Mouse (Mus musculus): Measurements from ENCODE around the gene Wfdc13. TPM values are rescaled to one million over a fixed set of nuclear protein-coding genes. Genes with fewer than 3 reads are reported as not detected.

Wfdc13 gene
- total and polyA plus RNA-seq, 3 experiments: 0.11 TPM; not detected in 2

DNA sequence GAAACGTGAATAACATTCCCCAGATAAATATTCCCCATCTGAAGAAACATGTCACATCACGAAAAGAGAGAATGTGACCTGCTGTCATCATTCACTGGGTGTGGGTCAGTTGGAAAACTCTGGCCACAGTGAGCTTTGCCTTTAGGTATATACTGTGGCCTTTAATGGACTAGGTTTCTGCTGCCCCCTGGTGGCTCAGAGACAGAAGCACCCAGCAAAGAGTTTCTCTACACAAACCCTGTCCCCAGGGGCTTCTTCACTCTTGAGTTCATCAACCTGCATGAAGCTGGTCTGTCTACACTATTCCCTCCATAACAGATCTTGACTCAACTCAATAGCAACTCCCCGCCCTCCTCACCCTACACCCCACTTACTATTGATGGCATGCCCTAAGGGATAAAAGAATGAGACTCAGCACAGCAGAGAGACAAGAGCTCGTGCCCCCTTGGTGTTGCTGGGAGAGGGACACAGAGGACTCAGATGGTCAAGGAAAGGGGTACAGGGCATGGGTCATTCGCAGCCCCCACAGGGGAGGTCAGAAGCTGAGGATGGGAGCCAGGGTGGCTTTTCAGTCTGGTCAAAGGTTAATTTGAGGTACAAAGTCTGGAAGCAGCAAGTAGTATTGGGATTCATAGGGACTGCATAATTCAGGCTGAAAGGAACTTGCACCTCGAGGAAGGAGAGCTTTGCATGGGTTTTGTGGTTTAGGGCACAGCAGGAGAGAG, 41.1 kb downstream of the Wfdc13 start:
- peaks cover 3% of the 10 kb centered on the region for H3K27me3 ChIP-seq (ENCODE audit: insufficient read depth, low read length)
- no peaks in the 10 kb centered on the region for H3K9me3 ChIP-seq (replicated peaks)
- no peaks in the 10 kb centered on the region for H3K4me1 ChIP-seq (ENCODE audit: insufficient read depth, low read depth, low read length)
- 0 out of 2 replicates have a peak, but pooled peaks have one; percentile 34 for ATAC-seq (ENCODE audit: extremely low read depth, insufficient number of reproducible peaks, low FRiP score, poor library complexity, severe bottlenecking)
- TF ChIP-seq TAL1 (conservative IDR thresholded peaks at IDR 0.05; ENCODE audit: low read depth, low read length): no peak
- no peak for TF ChIP-seq GATA1 (IDR thresholded peaks at IDR 0.05; ENCODE audit: borderline replicate concordance, low read length)
- no peak for TF ChIP-seq GATA2 (IDR thresholded peaks at IDR 0.05; ENCODE audit: borderline replicate concordance, low read depth, low read length)
- TF ChIP-seq CTCF (IDR thresholded peaks at IDR 0.05; ENCODE audit: low read depth, low read length): no peak
- no peak for TF ChIP-seq POLR2AphosphoS5 (IDR thresholded peaks at IDR 0.05; ENCODE audit: insufficient replicate concordance, low read depth, low read length)
- H3K4me3 ChIP-seq (ENCODE audit: low read depth, low read length): no peak overlapping the region
- DNase-seq (ENCODE audit: low spot score): peak; percentile 40
- no peaks in the 10 kb centered on the region for H3K36me3 ChIP-seq (replicated peaks)

DNA sequence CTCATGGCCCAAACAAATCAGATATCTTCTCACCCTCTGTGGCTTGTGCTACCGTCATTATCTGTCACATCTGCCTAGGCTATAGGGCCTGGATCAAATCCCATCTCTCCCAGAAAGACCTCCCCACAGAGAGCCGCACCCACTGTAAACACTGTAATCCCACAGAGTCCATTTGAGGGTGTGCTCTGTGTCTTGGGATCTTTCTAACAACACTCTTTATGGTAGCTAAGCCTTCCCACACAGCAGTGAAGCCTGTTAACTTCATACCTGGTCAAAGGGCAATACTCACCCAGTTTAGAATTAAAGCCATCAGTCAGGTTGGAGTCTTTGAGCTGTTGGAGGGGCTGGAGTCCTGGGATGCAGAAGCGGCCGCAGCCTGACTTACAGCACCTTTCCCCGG, 46.8 kb downstream of the Wfdc13 start:
- Histone ChIP-seq H3K4me3 (ENCODE audit: low read depth, low read length) (no peak overlapping the region), H3K9me3 (replicated peaks) (no peaks in the 10 kb centered on the region), H3K36me3 (replicated peaks) (no peaks in the 10 kb centered on the region), H3K27me3 (ENCODE audit: insufficient read depth, low read length) (peaks cover 16% of the 10 kb centered on the region), H3K4me1 (ENCODE audit: insufficient read depth, low read depth, low read length) (no peaks in the 10 kb centered on the region)
- no peak for TF ChIP-seq TAL1 (conservative IDR thresholded peaks at IDR 0.05; ENCODE audit: low read depth, low read length)
- TF ChIP-seq POLR2AphosphoS5 (IDR thresholded peaks at IDR 0.05; ENCODE audit: insufficient replicate concordance, low read depth, low read length): no peak
- no peak for TF ChIP-seq GATA2 (IDR thresholded peaks at IDR 0.05; ENCODE audit: borderline replicate concordance, low read depth, low read length)
- no peak for TF ChIP-seq GATA1 (IDR thresholded peaks at IDR 0.05; ENCODE audit: borderline replicate concordance, low read length)
- no peak for TF ChIP-seq CTCF (IDR thresholded peaks at IDR 0.05; ENCODE audit: low read depth, low read length)
- DNase-seq (ENCODE audit: low spot score) (no peak), ATAC-seq (ENCODE audit: extremely low read depth, insufficient number of reproducible peaks, low FRiP score, poor library complexity, severe bottlenecking) (no peak)

DNA sequence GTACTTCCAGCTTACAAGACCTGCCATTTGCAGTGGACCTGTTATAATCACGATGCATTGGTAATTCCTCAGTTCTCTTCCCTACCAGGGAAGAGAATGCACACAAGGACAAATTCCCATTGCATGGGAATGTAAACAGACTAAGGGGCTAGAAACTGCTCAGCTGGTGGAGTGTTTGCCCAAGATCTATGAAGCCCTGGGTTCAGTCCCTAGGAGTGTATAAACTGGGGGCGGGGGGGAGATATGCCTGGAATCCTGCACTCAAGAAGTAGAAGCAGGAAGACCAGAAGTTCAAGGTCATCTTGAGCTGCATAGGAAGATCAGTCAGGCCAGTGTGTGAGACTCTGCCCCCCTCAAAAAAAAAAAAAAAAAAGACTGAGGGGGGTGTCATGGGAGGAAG, 48.4 kb downstream of the Wfdc13 start:
- Histone ChIP-seq H3K9me3 (replicated peaks) (no peaks in the 10 kb centered on the region), H3K36me3 (replicated peaks) (no peaks in the 10 kb centered on the region), H3K4me3 (ENCODE audit: low read depth, low read length) (no peak overlapping the region), H3K27me3 (ENCODE audit: insufficient read depth, low read length) (peaks cover 16% of the 10 kb centered on the region), H3K4me1 (ENCODE audit: insufficient read depth, low read depth, low read length) (no peaks in the 10 kb centered on the region)
- TF ChIP-seq GATA2 (IDR thresholded peaks at IDR 0.05; ENCODE audit: borderline replicate concordance, low read depth, low read length) (no peak), POLR2AphosphoS5 (IDR thresholded peaks at IDR 0.05; ENCODE audit: insufficient replicate concordance, low read depth, low read length) (no peak), CTCF (IDR thresholded peaks at IDR 0.05; ENCODE audit: low read depth, low read length) (no peak), GATA1 (IDR thresholded peaks at IDR 0.05; ENCODE audit: borderline replicate concordance, low read length) (no peak), TAL1 (conservative IDR thresholded peaks at IDR 0.05; ENCODE audit: low read depth, low read length) (no peak)
- ATAC-seq (ENCODE audit: extremely low read depth, insufficient number of reproducible peaks, low FRiP score, poor library complexity, severe bottlenecking) (no peak), DNase-seq (ENCODE audit: low spot score) (no peak)

DNA sequence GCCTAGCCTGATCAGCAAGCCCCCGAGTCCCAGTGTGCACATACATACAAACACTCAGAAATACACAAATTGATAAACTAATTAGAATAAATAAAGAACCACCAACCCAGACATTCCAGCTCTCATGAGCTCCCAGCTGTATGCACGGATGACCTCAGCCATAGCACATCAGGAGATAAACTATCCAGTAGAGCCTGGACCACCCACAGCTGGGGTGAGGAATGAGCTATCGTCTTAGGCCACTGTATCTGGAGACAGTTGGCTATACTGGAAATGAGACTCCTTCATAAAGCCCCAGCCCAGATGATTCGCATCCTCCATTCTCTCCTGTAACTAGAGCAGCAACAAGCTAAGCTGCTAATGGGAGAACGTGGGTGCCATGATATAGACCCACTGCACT, 49.9 kb downstream of the Wfdc13 start:
- Histone ChIP-seq H3K27me3 (ENCODE audit: insufficient read depth, low read length) (peaks cover 17% of the 10 kb centered on the region), H3K9me3 (replicated peaks) (no peaks in the 10 kb centered on the region), H3K4me1 (ENCODE audit: insufficient read depth, low read depth, low read length) (no peaks in the 10 kb centered on the region), H3K4me3 (ENCODE audit: low read depth, low read length) (no peak overlapping the region), H3K36me3 (replicated peaks) (no peaks in the 10 kb centered on the region)
- ATAC-seq (ENCODE audit: extremely low read depth, insufficient number of reproducible peaks, low FRiP score, poor library complexity, severe bottlenecking): no peak
- no peak for TF ChIP-seq CTCF (IDR thresholded peaks at IDR 0.05; ENCODE audit: low read depth, low read length)
- TF ChIP-seq GATA1 (IDR thresholded peaks at IDR 0.05; ENCODE audit: borderline replicate concordance, low read length): no peak
- no peak for TF ChIP-seq GATA2 (IDR thresholded peaks at IDR 0.05; ENCODE audit: borderline replicate concordance, low read depth, low read length)
- no peak for TF ChIP-seq POLR2AphosphoS5 (IDR thresholded peaks at IDR 0.05; ENCODE audit: insufficient replicate concordance, low read depth, low read length)
- TF ChIP-seq TAL1 (conservative IDR thresholded peaks at IDR 0.05; ENCODE audit: low read depth, low read length): no peak
- DNase-seq (ENCODE audit: low spot score): no peak

DNA sequence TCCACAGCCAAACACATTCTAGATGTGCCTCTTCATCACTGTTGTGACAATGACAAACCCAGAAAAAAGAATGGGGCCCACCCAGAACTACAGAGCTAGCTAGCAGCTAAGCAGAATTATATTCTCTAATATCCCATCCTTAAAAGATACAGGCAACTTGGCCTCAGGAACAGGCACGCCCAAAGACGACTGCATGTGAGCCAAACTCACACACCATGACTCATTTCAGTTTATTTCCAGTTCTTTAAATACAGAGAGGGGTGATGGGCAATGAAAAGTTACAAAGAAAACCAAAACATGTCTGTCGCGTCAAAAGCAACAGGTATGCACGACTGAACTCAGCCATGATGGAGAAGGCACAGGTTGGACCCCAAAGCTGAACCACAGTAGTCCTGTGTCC, 50.5 kb downstream of the Wfdc13 start:
- Histone ChIP-seq H3K4me3 (ENCODE audit: low read depth, low read length) (no peak overlapping the region), H3K4me1 (ENCODE audit: insufficient read depth, low read depth, low read length) (no peaks in the 10 kb centered on the region), H3K36me3 (replicated peaks) (no peaks in the 10 kb centered on the region), H3K9me3 (replicated peaks) (no peaks in the 10 kb centered on the region), H3K27me3 (ENCODE audit: insufficient read depth, low read length) (peaks cover 21% of the 10 kb centered on the region)
- DNase-seq (ENCODE audit: low spot score) (no peak), ATAC-seq (ENCODE audit: extremely low read depth, insufficient number of reproducible peaks, low FRiP score, poor library complexity, severe bottlenecking) (no peak)
- TF ChIP-seq TAL1 (conservative IDR thresholded peaks at IDR 0.05; ENCODE audit: low read depth, low read length) (no peak), POLR2AphosphoS5 (IDR thresholded peaks at IDR 0.05; ENCODE audit: insufficient replicate concordance, low read depth, low read length) (no peak), CTCF (IDR thresholded peaks at IDR 0.05; ENCODE audit: low read depth, low read length) (no peak), GATA1 (IDR thresholded peaks at IDR 0.05; ENCODE audit: borderline replicate concordance, low read length) (no peak), GATA2 (IDR thresholded peaks at IDR 0.05; ENCODE audit: borderline replicate concordance, low read depth, low read length) (no peak)

Other genes starting within 250 kb of the Wfdc13 start
Only the 20 nearest of the 32 such genes appear.
- not detected in 2 replicates for gene Wfdc2, start 122.7 kb upstream of the Wfdc13 start, total RNA-seq (2014; fragmentation: Nextera tagmentation)
- gene Wfdc2, start 122.7 kb upstream of the Wfdc13 start, total RNA-seq (2017): not detected in 2 replicates
- not detected in 2 replicates for gene Wfdc2, start 122.7 kb upstream of the Wfdc13 start, polyA plus RNA-seq (2012)
- gene Spint3, start 111.6 kb upstream of the Wfdc13 start, total RNA-seq (2014; fragmentation: Nextera tagmentation): not detected in 2 replicates
- gene Spint3, start 111.6 kb upstream of the Wfdc13 start, total RNA-seq (2017): not detected in 2 replicates
- not detected in 2 replicates for gene Spint3, start 111.6 kb upstream of the Wfdc13 start, polyA plus RNA-seq (2012)
- gene Wfdc6a, start 99.7 kb upstream of the Wfdc13 start, total RNA-seq (2014; fragmentation: Nextera tagmentation): not detected in 2 replicates
- not detected in 2 replicates for gene Wfdc6a, start 99.7 kb upstream of the Wfdc13 start, total RNA-seq (2017)
- not detected in 2 replicates for gene Wfdc6a, start 99.7 kb upstream of the Wfdc13 start, polyA plus RNA-seq (2012)
- not detected in 2 replicates for gene Eppin, start 91.5 kb upstream of the Wfdc13 start, total RNA-seq (2014; fragmentation: Nextera tagmentation)
- gene Eppin, start 91.5 kb upstream of the Wfdc13 start, total RNA-seq (2017): not detected in 2 replicates
- gene Eppin, start 91.5 kb upstream of the Wfdc13 start, polyA plus RNA-seq (2012): not detected in 2 replicates
- not detected in 2 replicates for gene Wfdc6b, start 71.6 kb upstream of the Wfdc13 start, total RNA-seq (2014; fragmentation: Nextera tagmentation)
- gene Wfdc6b, start 71.6 kb upstream of the Wfdc13 start, total RNA-seq (2017): not detected in 2 replicates
- not detected in 2 replicates for gene Wfdc6b, start 71.6 kb upstream of the Wfdc13 start, polyA plus RNA-seq (2012)
- gene Wfdc8, start 71.5 kb upstream of the Wfdc13 start, total RNA-seq (2014; fragmentation: Nextera tagmentation): not detected in 2 replicates
- gene Wfdc8, start 71.5 kb upstream of the Wfdc13 start, total RNA-seq (2017): not detected in 2 replicates
- gene Wfdc8, start 71.5 kb upstream of the Wfdc13 start, polyA plus RNA-seq (2012): not detected in 2 replicates
- gene Wfdc16, start 46.3 kb upstream of the Wfdc13 start, total RNA-seq (2014; fragmentation: Nextera tagmentation): not detected in 2 replicates
- gene Wfdc16, start 46.3 kb upstream of the Wfdc13 start, total RNA-seq (2017): 0.17 TPM in 1 of 2 replicates, not detected in the other
- gene Wfdc16, start 46.3 kb upstream of the Wfdc13 start, polyA plus RNA-seq (2012): not detected in 2 replicates
- gene Wfdc10, start 29.1 kb upstream of the Wfdc13 start, total RNA-seq (2014; fragmentation: Nextera tagmentation): not detected in 2 replicates
- 0.64 TPM in 1 of 2 replicates, not detected in the other for gene Wfdc10, start 29.1 kb upstream of the Wfdc13 start, total RNA-seq (2017)
- not detected in 2 replicates for gene Wfdc10, start 29.1 kb upstream of the Wfdc13 start, polyA plus RNA-seq (2012)
- gene Wfdc9, start 28.5 kb upstream of the Wfdc13 start, total RNA-seq (2014; fragmentation: Nextera tagmentation): not detected in 2 replicates
- gene Wfdc9, start 28.5 kb upstream of the Wfdc13 start, total RNA-seq (2017): not detected in 2 replicates
- not detected in 2 replicates for gene Wfdc9, start 28.5 kb upstream of the Wfdc13 start, polyA plus RNA-seq (2012)
- not detected in 2 replicates for gene Wfdc11, start 11.0 kb upstream of the Wfdc13 start, total RNA-seq (2014; fragmentation: Nextera tagmentation)
- not detected in 2 replicates for gene Wfdc11, start 11.0 kb upstream of the Wfdc13 start, total RNA-seq (2017)
- gene Wfdc11, start 11.0 kb upstream of the Wfdc13 start, polyA plus RNA-seq (2012): not detected in 2 replicates
- gene Spint4, start 13.4 kb downstream of the Wfdc13 start, total RNA-seq (2014; fragmentation: Nextera tagmentation): not detected in 2 replicates
- 0.16 TPM in 1 of 2 replicates, not detected in the other for gene Spint4, start 13.4 kb downstream of the Wfdc13 start, total RNA-seq (2017)
- not detected in 2 replicates for gene Spint4, start 13.4 kb downstream of the Wfdc13 start, polyA plus RNA-seq (2012)
- not detected in 2 replicates for gene Spint5, start 30.2 kb downstream of the Wfdc13 start, total RNA-seq (2014; fragmentation: Nextera tagmentation)
- not detected in 2 replicates for gene Spint5, start 30.2 kb downstream of the Wfdc13 start, total RNA-seq (2017)
- not detected in 2 replicates for gene Spint5, start 30.2 kb downstream of the Wfdc13 start, polyA plus RNA-seq (2012)
- gene Wfdc3, start 60.8 kb downstream of the Wfdc13 start, total RNA-seq (2014; fragmentation: Nextera tagmentation): 1.4 and 2.0 TPM in 2 replicates
- 0.98 and 1.5 TPM in 2 replicates for gene Wfdc3, start 60.8 kb downstream of the Wfdc13 start, total RNA-seq (2017)
- gene Wfdc3, start 60.8 kb downstream of the Wfdc13 start, polyA plus RNA-seq (2012): 0.03 TPM in 1 of 2 replicates, not detected in the other
- 58.1 and 86.2 TPM in 2 replicates for gene Dnttip1, start 60.9 kb downstream of the Wfdc13 start, total RNA-seq (2014; fragmentation: Nextera tagmentation)
- 18.0 and 23.8 TPM in 2 replicates for gene Dnttip1, start 60.9 kb downstream of the Wfdc13 start, total RNA-seq (2017)
- gene Dnttip1, start 60.9 kb downstream of the Wfdc13 start, polyA plus RNA-seq (2012): 122 and 135 TPM in 2 replicates
- 351 and 411 TPM in 2 replicates for gene Ube2c, start 84.8 kb downstream of the Wfdc13 start, total RNA-seq (2014; fragmentation: Nextera tagmentation)
- gene Ube2c, start 84.8 kb downstream of the Wfdc13 start, total RNA-seq (2017): 127 and 135 TPM in 2 replicates
- 102 and 111 TPM in 2 replicates for gene Ube2c, start 84.8 kb downstream of the Wfdc13 start, polyA plus RNA-seq (2012)
- not detected in 2 replicates for gene Tnnc2, start 94.9 kb downstream of the Wfdc13 start, total RNA-seq (2014; fragmentation: Nextera tagmentation)
- not detected in 2 replicates for gene Tnnc2, start 94.9 kb downstream of the Wfdc13 start, total RNA-seq (2017)
- gene Tnnc2, start 94.9 kb downstream of the Wfdc13 start, polyA plus RNA-seq (2012): not detected in 2 replicates
- gene Snx21, start 100.7 kb downstream of the Wfdc13 start, total RNA-seq (2014; fragmentation: Nextera tagmentation): 4.7 and 6.8 TPM in 2 replicates
- 1.3 and 1.7 TPM in 2 replicates for gene Snx21, start 100.7 kb downstream of the Wfdc13 start, total RNA-seq (2017)
- 3.5 and 5.0 TPM in 2 replicates for gene Snx21, start 100.7 kb downstream of the Wfdc13 start, polyA plus RNA-seq (2012)
- gene Acot8, start 119.8 kb downstream of the Wfdc13 start, total RNA-seq (2014; fragmentation: Nextera tagmentation): 12.9 and 16.6 TPM in 2 replicates
- gene Acot8, start 119.8 kb downstream of the Wfdc13 start, total RNA-seq (2017): 20.8 and 24.0 TPM in 2 replicates
- 45.4 and 51.6 TPM in 2 replicates for gene Acot8, start 119.8 kb downstream of the Wfdc13 start, polyA plus RNA-seq (2012)
- gene Zswim3, start 120.0 kb downstream of the Wfdc13 start, total RNA-seq (2014; fragmentation: Nextera tagmentation): 7.1 and 10.2 TPM in 2 replicates
- gene Zswim3, start 120.0 kb downstream of the Wfdc13 start, total RNA-seq (2017): 4.2 and 5.3 TPM in 2 replicates
- 1.1 and 1.2 TPM in 2 replicates for gene Zswim3, start 120.0 kb downstream of the Wfdc13 start, polyA plus RNA-seq (2012)
- 19.0 and 22.2 TPM in 2 replicates for gene Zswim1, start 137.6 kb downstream of the Wfdc13 start, total RNA-seq (2014; fragmentation: Nextera tagmentation)
- 3.8 and 4.1 TPM in 2 replicates for gene Zswim1, start 137.6 kb downstream of the Wfdc13 start, total RNA-seq (2017)
- 33.9 and 38.4 TPM in 2 replicates for gene Zswim1, start 137.6 kb downstream of the Wfdc13 start, polyA plus RNA-seq (2012)

Measured in G1E (cell line).